Mouse (Mus musculus): Measurements from ENCODE around the gene Kndc1. TPM values are rescaled to one million over a fixed set of nuclear protein-coding genes. Genes with fewer than 3 reads are reported as not detected.

Kndc1 gene
- polyA plus RNA-seq, 1 experiment from 2014 or later, result 0.03 TPM

DNA sequence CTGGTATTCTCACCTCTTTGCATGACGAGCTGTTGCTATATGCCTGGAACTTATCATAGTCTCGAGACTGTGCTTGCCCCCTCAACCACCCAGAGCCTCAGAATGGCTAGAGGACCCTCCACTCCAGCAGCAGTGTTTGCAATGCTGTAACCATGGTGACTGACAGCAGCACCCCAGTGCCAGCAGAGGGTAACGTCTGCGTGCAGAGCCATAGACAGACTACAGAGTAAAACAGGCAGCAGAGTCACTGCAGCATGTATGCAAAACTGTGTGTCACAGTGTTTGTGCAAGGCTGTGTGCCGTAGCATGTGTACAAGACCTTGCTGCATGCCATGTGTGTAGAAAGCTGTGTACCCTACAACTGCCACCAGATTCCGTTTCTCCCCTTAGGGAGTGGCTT is 15.0 kb downstream of the Kndc1 start:
- no peak overlapping the region for H3K4me3 ChIP-seq (ENCODE audit: low read depth, low read length)
- 40% methylated on average over 6 of the region's 6 CpGs for WGBS (ENCODE audit: insufficient replicate concordance)
- H3K9ac ChIP-seq (ENCODE audit: low read depth, low read length), result no peak overlapping the region
- peaks cover 37% of the 10 kb centered on the region for H3K27me3 ChIP-seq (ENCODE audit: control insufficient read depth, insufficient read depth, low read length)
- ATAC-seq (replicated peaks; ENCODE audit: insufficient number of reproducible peaks, low FRiP score, low TSS enrichment), result no peak
- no peak overlapping the region for H3K4me2 ChIP-seq
- H3K36me3 ChIP-seq (ENCODE audit: control insufficient read depth, insufficient read depth, low read length), result no peaks in the 10 kb centered on the region
- H3K4me1 ChIP-seq (ENCODE audit: control insufficient read depth, insufficient read depth, low read length), result peaks cover 14% of the 10 kb centered on the region
- no peak overlapping the region for H3K27ac ChIP-seq (ENCODE audit: low read depth, low read length)
- H3K9me3 ChIP-seq (replicated peaks; ENCODE audit: control insufficient read depth, low read length), result no peaks in the 10 kb centered on the region

- Histone ChIP-seq H3K36me3 (ENCODE audit: control insufficient read depth, insufficient read depth, low read length) (no peaks in the 10 kb centered on the region), H3K27me3 (ENCODE audit: control insufficient read depth, insufficient read depth, low read length) (peaks cover 39% of the 10 kb centered on the region), H3K9me3 (replicated peaks; ENCODE audit: control insufficient read depth, low read length) (no peaks in the 10 kb centered on the region), H3K4me1 (ENCODE audit: control insufficient read depth, insufficient read depth, low read length) (peaks cover 14% of the 10 kb centered on the region), H3K27ac (ENCODE audit: low read depth, low read length) (no peak overlapping the region), H3K4me3 (ENCODE audit: low read depth, low read length) (no peak overlapping the region), H3K4me2 (no peak overlapping the region), H3K9ac (ENCODE audit: low read depth, low read length) (no peak overlapping the region; the same call in 1 of the 2 replicates)
- WGBS (ENCODE audit: insufficient replicate concordance), result 50% methylated on average over 11 of the region's 11 CpGs
- no peak for ATAC-seq (replicated peaks; ENCODE audit: insufficient number of reproducible peaks, low FRiP score, low TSS enrichment)
Measured at GRCm38 (mm10) chr7:139910204-139910835, 15.8 kb downstream of the Kndc1 start.

GRCm38 (mm10) chr7:139914141-139915047 is 19.9 kb downstream of the Kndc1 start:
- Histone ChIP-seq H3K27ac (ENCODE audit: low read depth, low read length) (no peak overlapping the region), H3K4me2 (peak overlapping the region; percentile 63), H3K4me1 (ENCODE audit: control insufficient read depth, insufficient read depth, low read length) (peaks cover 8% of the 10 kb centered on the region), H3K4me3 (ENCODE audit: low read depth, low read length) (peak overlapping the region; percentile 30), H3K36me3 (ENCODE audit: control insufficient read depth, insufficient read depth, low read length) (no peaks in the 10 kb centered on the region), H3K27me3 (ENCODE audit: control insufficient read depth, insufficient read depth, low read length) (peaks cover 50% of the 10 kb centered on the region), H3K9me3 (replicated peaks; ENCODE audit: control insufficient read depth, low read length) (no peaks in the 10 kb centered on the region), H3K9ac (ENCODE audit: low read depth, low read length) (no peak overlapping the region)
- WGBS (ENCODE audit: insufficient replicate concordance), result 11% methylated on average over 29 of the region's 29 CpGs
- ATAC-seq (replicated peaks; ENCODE audit: insufficient number of reproducible peaks, low FRiP score, low TSS enrichment), result peak; percentile 60; the same call in 1 of the 2 replicates

DNA sequence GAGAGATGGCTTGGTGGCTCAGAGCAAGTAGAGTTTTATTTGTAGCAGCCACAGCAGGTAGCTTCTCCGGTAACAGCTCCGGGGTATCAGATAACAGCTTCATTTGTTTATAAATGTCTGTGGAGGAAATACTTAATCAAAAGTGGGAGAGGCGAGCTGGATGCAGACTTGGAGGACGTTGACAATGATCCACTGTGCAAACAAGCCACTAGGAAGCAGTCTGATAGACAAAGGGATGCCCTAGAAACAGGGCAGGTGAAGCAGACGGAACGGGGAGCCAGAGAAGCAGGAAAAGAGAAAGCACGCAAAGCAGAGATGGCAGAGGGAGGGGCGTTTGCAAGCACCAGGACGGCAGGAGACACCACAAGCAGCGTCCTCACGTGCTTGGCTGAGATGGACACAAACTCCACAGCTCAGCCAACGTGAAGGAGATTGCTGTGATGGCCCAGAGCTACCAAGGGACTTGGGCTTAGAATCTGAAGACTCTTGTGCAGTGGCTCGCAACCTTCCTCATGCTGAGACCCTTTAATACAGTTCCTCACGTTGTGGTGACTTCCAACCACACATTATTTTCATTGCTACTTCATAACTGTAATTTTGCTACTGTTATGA is 21.3 kb downstream of the Kndc1 start:
- Histone ChIP-seq H3K9ac (ENCODE audit: low read depth, low read length) (no peak overlapping the region), H3K27me3 (ENCODE audit: control insufficient read depth, insufficient read depth, low read length) (peaks cover 61% of the 10 kb centered on the region), H3K9me3 (replicated peaks; ENCODE audit: control insufficient read depth, low read length) (no peaks in the 10 kb centered on the region), H3K4me1 (ENCODE audit: control insufficient read depth, insufficient read depth, low read length) (no peaks in the 10 kb centered on the region; the same call in 1 of the 2 replicates), H3K27ac (ENCODE audit: low read depth, low read length) (no peak overlapping the region), H3K36me3 (ENCODE audit: control insufficient read depth, insufficient read depth, low read length) (no peaks in the 10 kb centered on the region), H3K4me2 (peak overlapping the region; percentile 29), H3K4me3 (ENCODE audit: low read depth, low read length) (no peak overlapping the region)
- no peak for ATAC-seq (replicated peaks; ENCODE audit: insufficient number of reproducible peaks, low FRiP score, low TSS enrichment)
- 5% methylated on average over 14 of the region's 14 CpGs for WGBS (ENCODE audit: insufficient replicate concordance)

- WGBS (ENCODE audit: insufficient replicate concordance), result 5% methylated on average over 1 of the region's 1 CpGs
- ATAC-seq (replicated peaks; ENCODE audit: insufficient number of reproducible peaks, low FRiP score, low TSS enrichment), result no peak
- no peaks in the 10 kb centered on the region for H3K9me3 ChIP-seq (replicated peaks; ENCODE audit: control insufficient read depth, low read length)
- no peak overlapping the region for H3K4me3 ChIP-seq (ENCODE audit: low read depth, low read length)
- H3K4me2 ChIP-seq, result no peak overlapping the region
- H3K4me1 ChIP-seq (ENCODE audit: control insufficient read depth, insufficient read depth, low read length), result no peaks in the 10 kb centered on the region; the same call in 1 of the 2 replicates
- no peak overlapping the region for H3K27ac ChIP-seq (ENCODE audit: low read depth, low read length)
- H3K36me3 ChIP-seq (ENCODE audit: control insufficient read depth, insufficient read depth, low read length), result no peaks in the 10 kb centered on the region
- H3K27me3 ChIP-seq (ENCODE audit: control insufficient read depth, insufficient read depth, low read length), result peaks cover 63% of the 10 kb centered on the region
- H3K9ac ChIP-seq (ENCODE audit: low read depth, low read length), result no peak overlapping the region
Measured at GRCm38 (mm10) chr7:139916345-139916744, 21.8 kb downstream of the Kndc1 start.

- Histone ChIP-seq H3K4me1 (ENCODE audit: control insufficient read depth, insufficient read depth, low read length) (no peaks in the 10 kb centered on the region; the same call in 1 of the 2 replicates), H3K27me3 (ENCODE audit: control insufficient read depth, insufficient read depth, low read length) (peaks cover 57% of the 10 kb centered on the region), H3K4me3 (ENCODE audit: low read depth, low read length) (no peak overlapping the region), H3K27ac (ENCODE audit: low read depth, low read length) (no peak overlapping the region), H3K4me2 (no peak overlapping the region), H3K9me3 (replicated peaks; ENCODE audit: control insufficient read depth, low read length) (no peaks in the 10 kb centered on the region), H3K36me3 (ENCODE audit: control insufficient read depth, insufficient read depth, low read length) (no peaks in the 10 kb centered on the region), H3K9ac (ENCODE audit: low read depth, low read length) (no peak overlapping the region)
- no peak for ATAC-seq (replicated peaks; ENCODE audit: insufficient number of reproducible peaks, low FRiP score, low TSS enrichment)
- WGBS (ENCODE audit: insufficient replicate concordance), result 59% methylated on average over 4 of the region's 4 CpGs
Measured at GRCm38 (mm10) chr7:139918262-139918661, 23.8 kb downstream of the Kndc1 start.

DNA sequence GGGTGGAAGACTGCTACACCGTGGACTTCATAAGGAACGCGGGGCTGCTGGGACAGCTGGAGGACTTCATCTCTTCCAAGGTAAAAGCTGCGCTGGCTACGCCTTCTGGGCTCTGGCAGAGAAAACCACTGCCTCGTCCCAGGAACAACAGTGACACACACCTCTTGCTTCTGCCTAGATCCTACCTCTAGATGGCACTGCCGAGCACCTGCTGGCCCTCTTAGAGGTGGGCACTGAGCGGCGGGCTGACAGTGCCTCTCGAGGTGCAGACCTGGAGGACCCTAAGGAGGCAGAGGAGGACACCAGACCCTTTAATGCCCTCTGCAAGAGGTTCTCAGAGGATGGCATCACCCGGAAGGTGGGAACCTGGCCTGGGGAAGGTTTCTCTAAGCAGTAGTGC is 36.2 kb downstream of the Kndc1 start:
- 12% methylated on average over 11 of the region's 11 CpGs for WGBS (ENCODE audit: insufficient replicate concordance)
- Histone ChIP-seq H3K4me1 (ENCODE audit: control insufficient read depth, insufficient read depth, low read length) (no peaks in the 10 kb centered on the region), H3K4me3 (ENCODE audit: low read depth, low read length) (no peak overlapping the region), H3K27ac (ENCODE audit: low read depth, low read length) (no peak overlapping the region), H3K27me3 (ENCODE audit: control insufficient read depth, insufficient read depth, low read length) (peaks cover 14% of the 10 kb centered on the region; the same call in 1 of the 2 replicates), H3K36me3 (ENCODE audit: control insufficient read depth, insufficient read depth, low read length) (no peaks in the 10 kb centered on the region), H3K9ac (ENCODE audit: low read depth, low read length) (no peak overlapping the region), H3K9me3 (replicated peaks; ENCODE audit: control insufficient read depth, low read length) (no peaks in the 10 kb centered on the region), H3K4me2 (no peak overlapping the region)
- peak; percentile 40 for ATAC-seq (replicated peaks; ENCODE audit: insufficient number of reproducible peaks, low FRiP score, low TSS enrichment)

DNA sequence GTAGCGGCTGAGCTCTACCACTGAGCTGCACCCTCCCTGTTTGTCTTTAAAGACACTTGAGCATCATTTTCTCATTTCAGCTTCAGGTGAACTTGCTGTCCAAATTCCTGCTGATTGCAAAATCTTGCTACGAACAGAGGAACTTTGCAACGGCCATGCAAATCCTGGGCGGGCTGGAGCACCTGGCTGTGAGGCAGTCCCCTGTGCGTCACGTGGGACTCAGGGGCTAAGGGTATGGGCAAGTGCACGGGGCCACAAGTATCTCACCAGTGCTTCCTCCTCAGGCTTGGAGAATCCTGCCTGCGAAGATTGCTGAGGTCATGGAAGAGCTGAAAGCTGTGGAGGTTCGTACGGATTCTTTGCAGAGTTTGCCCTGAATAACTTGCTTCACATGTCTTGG is 42.2 kb downstream of the Kndc1 start:
- Histone ChIP-seq H3K36me3 (ENCODE audit: control insufficient read depth, insufficient read depth, low read length) (no peaks in the 10 kb centered on the region), H3K9me3 (replicated peaks; ENCODE audit: control insufficient read depth, low read length) (no peaks in the 10 kb centered on the region), H3K9ac (ENCODE audit: low read depth, low read length) (no peak overlapping the region), H3K4me3 (ENCODE audit: low read depth, low read length) (no peak overlapping the region), H3K27me3 (ENCODE audit: control insufficient read depth, insufficient read depth, low read length) (peaks cover 39% of the 10 kb centered on the region), H3K27ac (ENCODE audit: low read depth, low read length) (no peak overlapping the region), H3K4me2 (no peak overlapping the region), H3K4me1 (ENCODE audit: control insufficient read depth, insufficient read depth, low read length) (no peaks in the 10 kb centered on the region)
- ATAC-seq (replicated peaks; ENCODE audit: insufficient number of reproducible peaks, low FRiP score, low TSS enrichment), result no peak
- WGBS (ENCODE audit: insufficient replicate concordance), result 71% methylated on average over 10 of the region's 10 CpGs

Data from heart, embryonic 11.5 days (tissue).